Mouse (Mus musculus) CD4-positive, CD25-positive, alpha-beta regulatory T cell, adult 9 weeks (primary cell): ENCODE data around the gene Ndufa4. TPM values are rescaled to one million over a fixed set of nuclear protein-coding genes. Genes with fewer than 3 reads are reported as not detected.

ENCODE experiments used
- polyA plus RNA-seq: library from polyadenylated mRNA; unstranded; fragments of 100-300 nt; shearing (Covaris generic); gene quantifications from one replicate; pipeline ENCODE4 v1.2.1, GENCODE M21; 2017

The Ndufa4 gene
- 514 TPM for polyA plus RNA-seq

DNA sequence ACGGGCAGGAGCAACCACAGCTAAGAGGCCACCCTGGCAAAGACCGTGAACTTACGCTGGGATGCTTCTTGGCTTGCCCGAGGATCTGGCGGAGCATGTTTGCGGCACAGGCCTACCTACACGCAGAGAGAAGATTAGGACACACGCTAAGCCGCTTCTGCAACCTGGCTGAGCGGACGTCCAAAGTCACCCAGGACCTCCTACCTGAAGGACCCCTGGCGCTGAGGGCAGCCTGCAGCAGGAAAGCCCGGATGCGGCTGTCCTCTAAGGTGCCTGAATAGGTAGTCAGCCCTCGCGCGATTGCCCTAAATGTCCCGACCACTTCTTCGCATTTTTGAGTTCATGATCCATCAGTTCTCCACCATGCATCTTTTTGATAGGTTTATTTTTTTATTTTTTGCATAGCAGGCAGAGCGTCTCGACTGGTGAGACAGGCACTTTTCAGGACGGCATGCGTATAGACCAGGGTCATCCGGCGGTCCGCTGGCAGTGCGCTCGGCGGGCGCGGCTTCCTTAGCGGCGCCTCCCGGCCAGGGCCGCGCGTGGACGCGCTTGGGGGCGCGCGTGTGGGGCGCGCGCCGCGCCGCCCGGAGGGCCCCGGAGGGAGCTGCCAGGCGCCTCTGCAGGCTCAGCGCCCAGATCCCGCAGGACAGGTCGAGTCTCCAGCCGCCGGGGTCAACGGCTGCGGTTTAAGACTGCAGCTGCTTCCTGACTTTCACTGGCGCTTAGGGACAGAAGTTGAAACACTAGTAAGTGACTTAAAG lies at the start of gene Ndufa4, which contains the start of gene Phf14:
Gene Ndufa4, minus strand, starts transcription at position 229 of the 764 bp plus-strand sequence.
Gene Phf14, plus strand, starts transcription at position 541 of the 764 bp plus-strand sequence.

Other genes with a start within 250 kb of the Ndufa4 start
- 48.0 TPM for gene Phf14, start 312 bp upstream of the Ndufa4 start, polyA plus RNA-seq